Mouse (Mus musculus) lung, postnatal 10 days (tissue): ENCODE measurements around the gene Snx17.

ENCODE experiments used
- DNase-seq: peaks from one replicate; pipeline ENCODE4 v3.0.0; 2021

The Snx17 gene

DNA sequence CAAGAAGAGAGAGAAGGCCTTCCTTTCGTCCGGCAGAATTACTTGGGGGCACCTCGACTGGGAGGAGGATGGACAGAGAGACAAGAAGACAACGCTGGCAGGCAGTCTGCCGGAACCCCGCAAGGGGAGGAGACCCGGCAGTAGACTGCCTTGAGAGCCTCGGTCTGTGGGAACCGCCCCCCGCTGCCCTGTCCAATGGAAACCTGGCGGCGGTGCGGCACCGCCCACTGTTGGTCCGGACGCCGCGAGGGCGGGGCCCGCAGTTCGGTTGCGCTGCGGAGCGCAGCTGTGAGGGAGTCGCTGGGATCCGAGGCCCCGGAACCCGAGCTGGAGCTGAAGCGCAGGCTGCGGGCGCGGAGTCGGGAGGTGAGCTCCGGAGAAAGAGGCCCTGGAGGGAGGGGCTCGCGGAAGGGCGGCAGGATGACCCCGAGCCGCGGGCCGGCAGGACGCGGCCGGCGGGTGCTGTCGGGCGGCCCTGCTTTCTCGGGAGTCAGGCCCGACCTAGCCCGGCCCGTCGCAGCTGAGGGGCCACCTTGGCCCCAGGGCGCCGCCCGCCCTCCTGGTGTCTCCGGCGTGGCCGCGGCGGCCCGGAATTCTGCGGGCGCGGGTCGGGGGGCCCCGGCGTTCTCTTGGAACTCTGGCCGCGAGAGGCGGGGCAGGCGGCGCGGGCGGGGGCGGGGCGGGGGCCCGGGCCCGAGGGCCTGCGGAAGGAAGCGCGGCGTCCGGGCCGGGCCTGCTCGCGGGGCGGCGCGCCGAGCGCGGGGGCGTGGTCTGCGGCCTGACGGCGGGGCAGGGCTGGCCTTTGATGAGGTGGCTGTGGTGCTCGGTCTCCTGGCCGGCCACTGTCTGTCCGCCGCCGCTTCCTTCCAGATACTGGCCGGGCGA, 47.9 kb downstream of the Snx17 start, which contains the start of the genes Nrbp1 and Gm9970:
Gene Nrbp1 (plus strand): TSS at position 228 of the 885 bp plus-strand sequence.
Gene Gm9970 (minus strand): TSS at position 596 of the 885 bp plus-strand sequence.
- peak; percentile 98 for DNase-seq

DNA sequence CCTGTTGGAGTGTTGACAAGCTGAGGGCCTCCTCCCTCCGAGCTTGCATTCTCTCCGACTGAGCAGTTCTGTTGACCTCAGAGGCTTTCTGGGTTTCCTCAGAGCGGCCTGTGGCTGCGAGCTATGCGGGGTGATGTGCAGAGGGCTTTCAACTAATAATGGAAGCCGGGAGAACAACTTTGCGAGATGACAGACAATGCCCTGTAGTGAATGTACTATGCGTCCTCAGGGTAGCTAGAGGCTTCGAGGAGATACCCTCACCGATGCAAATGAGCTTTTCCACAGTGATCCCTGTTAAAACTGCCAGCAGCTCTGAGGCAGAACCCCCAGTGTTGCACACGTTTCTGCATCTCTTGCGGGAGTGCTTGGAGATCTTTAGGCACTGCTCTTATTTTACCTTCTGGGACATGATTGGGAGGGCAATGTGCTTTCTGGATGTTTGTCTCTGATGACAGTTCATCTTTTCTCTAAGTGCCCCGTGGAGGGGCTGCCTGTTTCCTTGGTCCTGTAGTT, 48.6 kb downstream of the Snx17 start:
- no peak for DNase-seq

DNA sequence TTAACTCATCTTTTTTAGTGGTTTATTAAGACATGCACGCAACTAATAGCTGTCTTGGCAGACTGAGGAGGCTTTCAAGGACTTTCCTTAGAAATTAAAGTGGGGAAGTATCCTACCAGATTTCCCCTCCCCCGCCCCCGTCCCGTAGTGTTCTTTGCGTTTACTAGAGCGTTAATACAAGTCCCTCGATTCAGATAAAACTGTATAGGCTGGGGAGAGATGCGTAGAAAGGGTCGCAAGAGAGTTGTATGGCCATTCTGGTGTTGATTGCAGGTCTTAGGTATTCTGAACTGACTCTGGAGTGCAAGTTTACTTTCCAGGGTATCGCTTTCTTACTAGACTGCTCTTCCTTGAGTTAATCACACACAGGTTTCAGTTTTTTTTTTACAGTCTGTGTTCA, 49.2 kb downstream of the Snx17 start:
- DNase-seq: no peak
